Mouse (Mus musculus) heart, embryonic 11.5 days (tissue): ENCODE measurements at regions not wholly inside any gene's neighbourhood (a gene's known extent, or its start where the extent isn't known, plus 50 kb on each side); places are given as distances from the start of the nearest gene placed in this dataset.

ENCODE experiments used
- ATAC-seq: fragments of 200-750 bp; cut with Nextera tagmentation; replicated peaks from 2 replicates; pipeline ENCODE4 v1.8.0; 2017; ENCODE audit warnings: moderate library complexity; ENCODE audit not compliant: insufficient number of reproducible peaks, low FRiP score, low TSS enrichment
- H3K27ac ChIP-seq: fragments of 300-500 bp; sonication (generic); 2 replicates; pipeline ENCODE4 v1.5.1; 2014; ENCODE audit warnings: mild to moderate bottlenecking, low read depth, low read length
- H3K27me3 ChIP-seq: fragments of 300-500 bp; sonication (generic); 2 replicates; pipeline ENCODE4 v1.6.1; 2014; ENCODE audit warnings: mild to moderate bottlenecking, low read length, mixed read lengths; ENCODE audit not compliant: control insufficient read depth, insufficient read depth
- H3K36me3 ChIP-seq: fragments of 300-500 bp; sonication (generic); 2 replicates; pipeline ENCODE4 v1.6.1; 2014; ENCODE audit warnings: mild to moderate bottlenecking, low read length, moderate library complexity, mixed read lengths; ENCODE audit not compliant: control insufficient read depth, insufficient read depth
- H3K4me1 ChIP-seq: fragments of 300-500 bp; sonication (generic); 2 replicates; pipeline ENCODE4 v1.6.1; 2014; ENCODE audit warnings: low read length; ENCODE audit not compliant: control insufficient read depth, insufficient read depth
- H3K4me2 ChIP-seq: fragments of 300-500 bp; sonication (generic); 2 replicates; pipeline ENCODE4 v1.6.1; 2014; ENCODE audit warnings: mild to moderate bottlenecking, moderate library complexity
- H3K4me3 ChIP-seq: fragments of 300-500 bp; sonication (generic); 2 replicates; pipeline ENCODE4 v1.5.1; 2014; ENCODE audit warnings: low read depth, low read length
- H3K9ac ChIP-seq: fragments of 300-500 bp; sonication (generic); 2 replicates; pipeline ENCODE4 v1.6.1; 2014; ENCODE audit warnings: mild to moderate bottlenecking, low read depth, low read length, moderate library complexity
- H3K9me3 ChIP-seq: fragments of 300-500 bp; sonication (generic); replicated peaks from 2 replicates; pipeline ENCODE4 v1.6.1; 2016; ENCODE audit warnings: low read length; ENCODE audit not compliant: control insufficient read depth
- WGBS: fragments of 180-500 bp; shearing (Covaris S2); extraction: QIAGEN DNeasy Blood & Tissue Kit; methylation state at CpG from one replicate; pipeline ENCODE4 v1.1.7; 2014; ENCODE audit not compliant: insufficient replicate concordance; 5-methylcytosine and 5-hydroxymethylcytosine counted together

DNA sequence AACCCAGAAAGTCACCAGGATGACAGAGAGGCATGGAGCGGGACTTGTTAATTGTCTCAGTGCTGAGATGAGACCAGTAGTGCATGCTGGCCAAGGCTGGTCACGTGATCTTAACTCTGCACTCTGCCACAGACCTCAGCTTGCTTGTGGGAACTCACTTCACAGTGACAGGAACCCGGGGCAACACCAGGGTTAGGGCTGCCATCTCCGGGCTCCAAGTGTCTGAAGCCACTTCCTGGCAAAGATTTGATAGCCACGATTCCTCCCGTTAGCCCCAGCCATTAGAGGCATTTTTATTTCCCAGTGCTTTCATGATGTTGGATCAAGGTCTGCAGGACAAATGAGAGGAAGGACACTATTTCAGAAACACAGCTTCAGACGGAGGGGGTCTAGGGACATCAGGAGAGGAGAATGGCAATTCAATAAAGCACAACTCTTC lies 261.1 kb downstream of the Adgrl2 start:
- Histone ChIP-seq H3K27me3 (no peaks in the 10 kb centered on the region), H3K9me3 (no peaks in the 10 kb centered on the region), H3K9ac (no peak overlapping the region), H3K27ac (no peak overlapping the region), H3K4me1 (peaks cover 8% of the 10 kb centered on the region; the same call in 1 of the 2 replicates), H3K4me2 (no peak overlapping the region), H3K4me3 (no peak overlapping the region), H3K36me3 (no peaks in the 10 kb centered on the region)
- ATAC-seq: no peak
- WGBS: 58% methylated on average over 7 of the region's 7 CpGs

- H3K4me1 ChIP-seq: peaks cover 3% of the 10 kb centered on the region; the same call in 1 of the 2 replicates
- H3K36me3 ChIP-seq: no peaks in the 10 kb centered on the region
- H3K4me3 ChIP-seq: no peak overlapping the region
- WGBS: 76% methylated on average over 6 of the region's 6 CpGs
- ATAC-seq: no peak
- no peak overlapping the region for H3K4me2 ChIP-seq
- no peak overlapping the region for H3K27ac ChIP-seq
- no peak overlapping the region for H3K9ac ChIP-seq
- H3K9me3 ChIP-seq: no peaks in the 10 kb centered on the region
- H3K27me3 ChIP-seq: no peaks in the 10 kb centered on the region
Observed at GRCm38 (mm10) chr3:148728513-148729241, 261.7 kb downstream of the Adgrl2 start.

- H3K4me3 ChIP-seq: no peak overlapping the region
- WGBS: 53% methylated on average over 10 of the region's 10 CpGs
- H3K36me3 ChIP-seq: no peaks in the 10 kb centered on the region
- no peak for ATAC-seq
- H3K4me2 ChIP-seq: no peak overlapping the region
- no peaks in the 10 kb centered on the region for H3K27me3 ChIP-seq
- H3K9ac ChIP-seq: no peak overlapping the region
- H3K4me1 ChIP-seq: no peaks in the 10 kb centered on the region; the same call in 1 of the 2 replicates
- H3K27ac ChIP-seq: no peak overlapping the region
- H3K9me3 ChIP-seq: no peaks in the 10 kb centered on the region
Observed at GRCm38 (mm10) chr3:148726596-148727331, 263.6 kb downstream of the Adgrl2 start.

- Histone ChIP-seq H3K4me3 (no peak overlapping the region), H3K27me3 (no peaks in the 10 kb centered on the region), H3K4me1 (no peaks in the 10 kb centered on the region), H3K4me2 (no peak overlapping the region), H3K9me3 (no peaks in the 10 kb centered on the region), H3K36me3 (no peaks in the 10 kb centered on the region), H3K27ac (no peak overlapping the region), H3K9ac (no peak overlapping the region)
- 73% methylated on average over 7 of the region's 7 CpGs for WGBS
- no peak for ATAC-seq
Observed at GRCm38 (mm10) chr3:148696555-148696954, 293.8 kb downstream of the Adgrl2 start.

DNA sequence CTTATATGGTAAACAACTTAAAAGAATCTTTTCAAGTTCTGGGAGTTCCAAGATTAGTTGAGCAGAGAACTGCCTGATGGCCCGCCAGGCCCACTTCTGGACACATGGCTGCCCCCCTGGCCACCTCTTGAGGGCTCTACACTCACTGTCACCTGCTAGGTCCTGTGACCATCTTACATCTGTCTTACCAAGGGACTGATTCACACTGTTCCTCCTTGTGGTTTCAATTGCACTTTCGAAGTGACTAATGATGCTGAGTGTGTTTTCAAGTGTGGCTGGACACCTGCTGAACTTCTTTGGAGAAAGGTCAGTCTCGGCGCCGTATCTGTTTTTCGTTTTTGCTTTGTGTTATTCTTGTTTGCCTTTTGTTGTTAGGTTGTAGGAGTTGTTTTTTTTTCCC lies 294.9 kb downstream of the Adgrl2 start:
- no peak for ATAC-seq
- Histone ChIP-seq H3K36me3 (no peaks in the 10 kb centered on the region), H3K9ac (no peak overlapping the region), H3K9me3 (no peaks in the 10 kb centered on the region), H3K27ac (no peak overlapping the region), H3K27me3 (no peaks in the 10 kb centered on the region), H3K4me1 (no peaks in the 10 kb centered on the region), H3K4me3 (no peak overlapping the region), H3K4me2 (no peak overlapping the region)
- WGBS: 87% methylated on average over 6 of the region's 6 CpGs

DNA sequence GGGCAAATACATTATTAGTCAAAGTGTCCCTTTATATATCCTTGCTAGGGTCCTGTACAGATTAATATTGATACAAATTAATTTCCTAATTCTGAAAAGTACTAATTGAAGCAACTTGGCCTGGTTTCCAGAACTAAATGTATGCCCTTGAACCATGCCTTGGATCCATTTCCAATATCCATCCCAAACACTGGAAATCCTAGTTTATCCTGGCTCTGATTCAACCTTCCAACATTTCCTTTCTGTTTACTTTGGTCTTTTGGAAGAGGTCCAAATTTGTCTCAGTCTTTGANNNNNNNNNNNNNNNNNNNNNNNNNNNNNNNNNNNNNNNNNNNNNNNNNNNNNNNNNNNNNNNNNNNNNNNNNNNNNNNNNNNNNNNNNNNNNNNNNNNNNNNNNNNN lies 307.2 kb downstream of the Adgrl2 start:
- no peaks in the 10 kb centered on the region for H3K27me3 ChIP-seq
- H3K4me2 ChIP-seq: no peak overlapping the region
- ATAC-seq: no peak
- no peak overlapping the region for H3K4me3 ChIP-seq
- H3K4me1 ChIP-seq: no peaks in the 10 kb centered on the region
- no peaks in the 10 kb centered on the region for H3K9me3 ChIP-seq
- no peak overlapping the region for H3K9ac ChIP-seq
- no peak overlapping the region for H3K27ac ChIP-seq
- H3K36me3 ChIP-seq: no peaks in the 10 kb centered on the region

GRCm38 (mm10) chr3:148682445-148682994 lies 307.8 kb downstream of the Adgrl2 start:
- Histone ChIP-seq H3K4me2 (no peak overlapping the region), H3K4me1 (no peaks in the 10 kb centered on the region), H3K4me3 (no peak overlapping the region), H3K27ac (no peak overlapping the region), H3K27me3 (no peaks in the 10 kb centered on the region), H3K9me3 (no peaks in the 10 kb centered on the region), H3K9ac (no peak overlapping the region), H3K36me3 (no peaks in the 10 kb centered on the region)
- WGBS: 86% methylated on average over 6 of the region's 6 CpGs
- no peak for ATAC-seq

- Histone ChIP-seq H3K27ac (no peak overlapping the region), H3K4me1 (no peaks in the 10 kb centered on the region), H3K4me2 (no peak overlapping the region), H3K9me3 (no peaks in the 10 kb centered on the region), H3K27me3 (no peaks in the 10 kb centered on the region), H3K4me3 (no peak overlapping the region), H3K9ac (no peak overlapping the region), H3K36me3 (no peaks in the 10 kb centered on the region)
- no peak for ATAC-seq
- 62% methylated on average over 2 of the region's 2 CpGs for WGBS
Observed at GRCm38 (mm10) chr3:148681186-148681585, 309.2 kb downstream of the Adgrl2 start.
